Mouse (Mus musculus): ENCODE data around the gene Sipa1l2. TPM values are rescaled to one million over a fixed set of nuclear protein-coding genes. Genes with fewer than 3 reads are reported as not detected.

Gene Sipa1l2
- polyA plus RNA-seq, 1 experiment from 2014 or later, result 17.8 TPM

GRCm38 (mm10) chr8:125547296-125547695 is 22.3 kb downstream of the Sipa1l2 start:
- Histone ChIP-seq H3K4me3 (ENCODE audit: control insufficient read depth in 1 of 2, insufficient read depth in 1 of 2, low read depth in 1 of 2, low read length in 2 of 2) (no peak overlapping the region), H3K27ac (replicated peaks in 1 of 2; ENCODE audit: control insufficient read depth in 1 of 2, insufficient read depth in 1 of 2, low read depth in 2 of 2, low read length in 2 of 2) (peak overlapping the region in 1 of 2 experiments; percentile 25; a peak in 1 of 4 replicates), H3K9ac (ENCODE audit: low read length) (no peak overlapping the region), H3K4me2 (ENCODE audit: low read length) (no peak overlapping the region), H3K9me3 (ENCODE audit: control insufficient read depth, low read length) (no peaks in the 10 kb centered on the region), H3K36me3 (ENCODE audit: control insufficient read depth, insufficient read depth, low read length) (no peaks in the 10 kb centered on the region), H3K4me1 (ENCODE audit: control insufficient read depth in 2 of 2, insufficient read depth in 2 of 2, low read length in 2 of 2) (peaks cover 26 to 77% of the 10 kb centered on the region in 2 experiments), H3K27me3 (ENCODE audit: control insufficient read depth, insufficient read depth, low read length) (no peaks in the 10 kb centered on the region)
- ATAC-seq (ENCODE audit: insufficient number of reproducible peaks, insufficient read depth, low FRiP score, low read depth), result no peak
- 83% methylated on average over 3 of the region's 3 CpGs for WGBS

- Histone ChIP-seq H3K27ac (replicated peaks in 1 of 2; ENCODE audit: control insufficient read depth in 1 of 2, insufficient read depth in 1 of 2, low read depth in 2 of 2, low read length in 2 of 2) (no peak overlapping the region), H3K9ac (ENCODE audit: low read length) (no peak overlapping the region), H3K4me2 (ENCODE audit: low read length) (no peak overlapping the region), H3K9me3 (ENCODE audit: control insufficient read depth, low read length) (no peaks in the 10 kb centered on the region), H3K27me3 (ENCODE audit: control insufficient read depth, insufficient read depth, low read length) (no peaks in the 10 kb centered on the region), H3K36me3 (ENCODE audit: control insufficient read depth, insufficient read depth, low read length) (no peaks in the 10 kb centered on the region), H3K4me3 (ENCODE audit: control insufficient read depth in 1 of 2, insufficient read depth in 1 of 2, low read depth in 1 of 2, low read length in 2 of 2) (no peak overlapping the region), H3K4me1 (ENCODE audit: control insufficient read depth in 2 of 2, insufficient read depth in 2 of 2, low read length in 2 of 2) (peaks cover 38 to 88% of the 10 kb centered on the region in 2 experiments)
- no peak for ATAC-seq (ENCODE audit: insufficient number of reproducible peaks, insufficient read depth, low FRiP score, low read depth)
- 62% methylated on average over 9 of the region's 9 CpGs for WGBS
Observed at GRCm38 (mm10) chr8:125545866-125546265, 23.7 kb downstream of the Sipa1l2 start.

- Histone ChIP-seq H3K36me3 (ENCODE audit: control insufficient read depth, insufficient read depth, low read length) (no peaks in the 10 kb centered on the region), H3K9ac (ENCODE audit: low read length) (peak overlapping the region; percentile 54), H3K9me3 (ENCODE audit: control insufficient read depth, low read length) (no peaks in the 10 kb centered on the region), H3K27me3 (ENCODE audit: control insufficient read depth, insufficient read depth, low read length) (no peaks in the 10 kb centered on the region), H3K4me2 (ENCODE audit: low read length) (peak overlapping the region; percentile 18; the same call in 1 of the 2 replicates), H3K4me1 (ENCODE audit: control insufficient read depth in 2 of 2, insufficient read depth in 2 of 2, low read length in 2 of 2) (peaks cover 60 to 90% of the 10 kb centered on the region in 2 experiments), H3K27ac (replicated peaks in 1 of 2; ENCODE audit: control insufficient read depth in 1 of 2, insufficient read depth in 1 of 2, low read depth in 2 of 2, low read length in 2 of 2) (peak overlapping the region; percentile 18 to 65; a peak in 3 of 4 replicates), H3K4me3 (ENCODE audit: control insufficient read depth in 1 of 2, insufficient read depth in 1 of 2, low read depth in 1 of 2, low read length in 2 of 2) (no peak overlapping the region)
- WGBS, result 51% methylated on average over 11 of the region's 11 CpGs
- ATAC-seq (ENCODE audit: insufficient number of reproducible peaks, insufficient read depth, low FRiP score, low read depth), result no peak
Observed at GRCm38 (mm10) chr8:125542893-125543613, 26.6 kb downstream of the Sipa1l2 start.

- Histone ChIP-seq H3K4me3 (ENCODE audit: control insufficient read depth in 1 of 2, insufficient read depth in 1 of 2, low read depth in 1 of 2, low read length in 2 of 2) (peak overlapping the region in 1 of 2 experiments; percentile 10; a peak in 1 of 4 replicates), H3K9me3 (ENCODE audit: control insufficient read depth, low read length) (no peaks in the 10 kb centered on the region), H3K36me3 (ENCODE audit: control insufficient read depth, insufficient read depth, low read length) (peaks cover 21% of the 10 kb centered on the region), H3K4me2 (ENCODE audit: low read length) (peak overlapping the region; percentile 56), H3K4me1 (ENCODE audit: control insufficient read depth in 2 of 2, insufficient read depth in 2 of 2, low read length in 2 of 2) (peaks cover 59 to 90% of the 10 kb centered on the region in 2 experiments), H3K27ac (replicated peaks in 1 of 2; ENCODE audit: control insufficient read depth in 1 of 2, insufficient read depth in 1 of 2, low read depth in 2 of 2, low read length in 2 of 2) (peak overlapping the region; percentile 95 to 100), H3K9ac (ENCODE audit: low read length) (peak overlapping the region; percentile 59), H3K27me3 (ENCODE audit: control insufficient read depth, insufficient read depth, low read length) (no peaks in the 10 kb centered on the region)
- peak; percentile 76 for ATAC-seq (ENCODE audit: insufficient number of reproducible peaks, insufficient read depth, low FRiP score, low read depth)
- 30% methylated on average over 13 of the region's 13 CpGs for WGBS
Observed at GRCm38 (mm10) chr8:125539056-125540013, 30.3 kb downstream of the Sipa1l2 start.

- H3K9me3 ChIP-seq (ENCODE audit: control insufficient read depth, low read length), result no peaks in the 10 kb centered on the region
- 28% methylated on average over 6 of the region's 6 CpGs for WGBS
- H3K27ac ChIP-seq (replicated peaks in 1 of 2; ENCODE audit: control insufficient read depth in 1 of 2, insufficient read depth in 1 of 2, low read depth in 2 of 2, low read length in 2 of 2), result peak overlapping the region; percentile 95 to 100
- H3K9ac ChIP-seq (ENCODE audit: low read length), result peak overlapping the region; percentile 59
- no peak overlapping the region for H3K4me3 ChIP-seq (ENCODE audit: control insufficient read depth in 1 of 2, insufficient read depth in 1 of 2, low read depth in 1 of 2, low read length in 2 of 2)
- peak overlapping the region; percentile 56 for H3K4me2 ChIP-seq (ENCODE audit: low read length)
- peaks cover 63 to 92% of the 10 kb centered on the region in 2 experiments for H3K4me1 ChIP-seq (ENCODE audit: control insufficient read depth in 2 of 2, insufficient read depth in 2 of 2, low read length in 2 of 2)
- H3K27me3 ChIP-seq (ENCODE audit: control insufficient read depth, insufficient read depth, low read length), result no peaks in the 10 kb centered on the region
- 0 out of 2 replicates have a peak, but pooled peaks have one; percentile 22 for ATAC-seq (ENCODE audit: insufficient number of reproducible peaks, insufficient read depth, low FRiP score, low read depth)
- peaks cover 21% of the 10 kb centered on the region for H3K36me3 ChIP-seq (ENCODE audit: control insufficient read depth, insufficient read depth, low read length)
Observed at GRCm38 (mm10) chr8:125538265-125538664, 31.3 kb downstream of the Sipa1l2 start.

DNA sequence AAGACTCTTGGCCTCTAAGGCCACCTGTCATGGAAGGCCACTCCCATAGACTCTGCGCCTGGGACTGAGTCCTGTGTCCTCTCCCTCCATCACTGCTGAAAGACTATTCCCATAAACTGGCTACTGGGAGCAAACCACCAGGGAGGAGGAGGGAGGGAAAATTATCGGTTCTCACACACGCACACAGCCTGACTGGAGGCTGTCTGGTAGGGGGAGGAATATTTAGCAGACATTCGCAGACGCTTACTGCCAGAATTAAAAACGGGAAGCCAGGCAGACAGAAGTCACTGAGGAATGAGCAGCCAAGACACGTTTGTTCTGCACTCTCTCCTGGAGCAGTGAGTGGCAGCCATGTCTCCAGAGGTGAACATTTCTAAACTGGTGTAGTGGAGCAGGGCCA is 35.9 kb downstream of the Sipa1l2 start:
- WGBS, result 9% methylated on average over 7 of the region's 7 CpGs
- peak overlapping the region; percentile 71 to 81 for H3K27ac ChIP-seq (replicated peaks in 1 of 2; ENCODE audit: control insufficient read depth in 1 of 2, insufficient read depth in 1 of 2, low read depth in 2 of 2, low read length in 2 of 2)
- peak; percentile 48; the same call in 1 of the 2 replicates for ATAC-seq (ENCODE audit: insufficient number of reproducible peaks, insufficient read depth, low FRiP score, low read depth)
- no peaks in the 10 kb centered on the region for H3K9me3 ChIP-seq (ENCODE audit: control insufficient read depth, low read length)
- no peak overlapping the region for H3K9ac ChIP-seq (ENCODE audit: low read length)
- no peak overlapping the region for H3K4me2 ChIP-seq (ENCODE audit: low read length)
- H3K4me1 ChIP-seq (ENCODE audit: control insufficient read depth in 2 of 2, insufficient read depth in 2 of 2, low read length in 2 of 2), result peaks cover 63 to 92% of the 10 kb centered on the region in 2 experiments
- H3K36me3 ChIP-seq (ENCODE audit: control insufficient read depth, insufficient read depth, low read length), result peaks cover 21% of the 10 kb centered on the region
- H3K27me3 ChIP-seq (ENCODE audit: control insufficient read depth, insufficient read depth, low read length), result no peaks in the 10 kb centered on the region
- H3K4me3 ChIP-seq (ENCODE audit: control insufficient read depth in 1 of 2, insufficient read depth in 1 of 2, low read depth in 1 of 2, low read length in 2 of 2), result no peak overlapping the region

- H3K27me3 ChIP-seq (ENCODE audit: control insufficient read depth, insufficient read depth, low read length), result no peaks in the 10 kb centered on the region
- no peaks in the 10 kb centered on the region for H3K9me3 ChIP-seq (ENCODE audit: control insufficient read depth, low read length)
- 61% methylated on average over 8 of the region's 8 CpGs for WGBS
- no peak overlapping the region for H3K4me3 ChIP-seq (ENCODE audit: control insufficient read depth in 1 of 2, insufficient read depth in 1 of 2, low read depth in 1 of 2, low read length in 2 of 2)
- H3K27ac ChIP-seq (replicated peaks in 1 of 2; ENCODE audit: control insufficient read depth in 1 of 2, insufficient read depth in 1 of 2, low read depth in 2 of 2, low read length in 2 of 2), result peak overlapping the region; percentile 71 to 81
- no peak for ATAC-seq (ENCODE audit: insufficient number of reproducible peaks, insufficient read depth, low FRiP score, low read depth)
- no peak overlapping the region for H3K9ac ChIP-seq (ENCODE audit: low read length)
- H3K4me1 ChIP-seq (ENCODE audit: control insufficient read depth in 2 of 2, insufficient read depth in 2 of 2, low read length in 2 of 2), result peaks cover 62 to 92% of the 10 kb centered on the region in 2 experiments
- no peak overlapping the region for H3K4me2 ChIP-seq (ENCODE audit: low read length)
- H3K36me3 ChIP-seq (ENCODE audit: control insufficient read depth, insufficient read depth, low read length), result peaks cover 21% of the 10 kb centered on the region
Observed at GRCm38 (mm10) chr8:125532953-125533352, 36.7 kb downstream of the Sipa1l2 start.
